Mouse (Mus musculus) frontal cortex, adult 2 months (tissue): ENCODE results near the gene Gas2l3. TPM values are rescaled to one million over a fixed set of nuclear protein-coding genes. Genes with fewer than 3 reads are reported as not detected.

Experiments
- DNase-seq, 2 experiments: peaks; one replicate each; pipeline ENCODE4 v3.0.0; 2022; ENCODE audit warnings: low spot score in 1 of 2; ENCODE audit errors: extremely low spot score in 1 of 2
- polyA plus RNA-seq: library from polyadenylated mRNA; depleted of rRNA; stranded (reverse); fragments of >200 nt; gene quantifications from 2 replicates; pipeline ENCODE4 v1.2.3, GENCODE M21; 2012; rRNA removed

The Gas2l3 gene
- 1.4 and 1.7 TPM in 2 replicates for polyA plus RNA-seq

DNA sequence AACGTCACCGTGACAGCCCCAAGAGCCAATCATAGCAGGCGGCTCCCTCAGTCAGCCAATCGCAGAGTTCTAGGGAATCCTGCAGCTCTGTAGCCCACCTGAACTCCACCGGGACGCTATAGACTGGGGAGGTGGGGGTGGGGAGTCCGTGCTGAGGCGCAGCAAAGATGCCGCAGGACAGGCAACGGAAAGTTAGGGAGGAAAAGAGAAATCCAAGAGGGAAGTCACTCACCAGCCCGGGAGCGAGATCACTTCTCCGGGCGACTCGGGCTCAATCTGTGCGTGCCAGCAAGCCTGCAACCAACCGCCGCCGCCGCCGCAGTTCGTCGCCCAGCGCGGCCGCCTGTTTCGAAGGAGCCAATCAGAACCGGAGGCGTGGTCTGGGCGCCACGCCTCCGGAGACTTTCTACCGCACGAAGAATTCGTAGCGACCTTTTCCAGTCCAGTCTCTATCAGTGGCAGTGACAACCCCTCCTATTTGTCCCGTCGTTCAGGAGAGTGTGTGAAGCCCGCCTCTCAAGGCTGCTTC lies at the start of gene Gas2l3:
Gene Gas2l3 (minus strand): TSS at position 345 of the 529 bp plus-strand sequence.
- peak; percentile 55 to 85 for DNase-seq

DNA sequence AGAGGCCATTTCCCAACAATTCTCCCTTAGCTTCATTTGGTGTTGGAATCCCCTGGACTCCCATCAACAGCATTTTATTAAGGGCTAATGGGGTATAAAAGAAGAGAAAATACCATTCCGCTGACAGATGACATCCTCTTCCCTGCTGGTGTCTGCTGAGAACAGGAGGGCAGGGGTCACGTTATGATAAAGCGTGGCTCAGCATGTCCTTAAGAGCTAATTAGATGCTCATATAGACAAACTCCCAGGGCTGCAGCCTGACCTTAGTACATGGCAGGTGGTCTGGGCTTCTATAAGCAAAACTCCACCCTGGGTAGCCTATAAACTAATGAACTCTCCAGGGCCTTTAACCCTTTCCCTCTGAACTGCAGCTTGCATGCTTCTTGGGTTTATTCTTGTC lies 47.6 kb upstream of the Gas2l3 start:
- DNase-seq = no peak

DNA sequence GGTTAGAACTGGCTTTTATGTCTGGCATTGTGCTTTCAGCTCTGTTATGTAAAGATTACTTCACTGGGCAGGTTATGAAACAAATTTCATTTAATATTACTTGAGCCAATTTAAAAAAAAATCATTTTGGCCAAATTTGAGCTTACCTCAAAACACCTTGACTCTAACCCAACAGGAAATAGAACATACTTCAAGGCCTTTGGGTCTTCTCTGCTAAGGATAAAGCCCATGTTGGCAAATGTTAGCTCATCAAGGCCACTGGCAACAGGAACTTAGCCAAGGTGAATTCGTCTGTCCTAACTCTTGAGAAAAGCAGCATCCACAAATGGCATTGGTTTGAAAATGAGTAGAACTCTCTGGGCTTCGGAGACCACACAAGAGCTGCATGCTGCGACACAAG lies 46.5 kb upstream of the Gas2l3 start:
- no peak for DNase-seq

DNA sequence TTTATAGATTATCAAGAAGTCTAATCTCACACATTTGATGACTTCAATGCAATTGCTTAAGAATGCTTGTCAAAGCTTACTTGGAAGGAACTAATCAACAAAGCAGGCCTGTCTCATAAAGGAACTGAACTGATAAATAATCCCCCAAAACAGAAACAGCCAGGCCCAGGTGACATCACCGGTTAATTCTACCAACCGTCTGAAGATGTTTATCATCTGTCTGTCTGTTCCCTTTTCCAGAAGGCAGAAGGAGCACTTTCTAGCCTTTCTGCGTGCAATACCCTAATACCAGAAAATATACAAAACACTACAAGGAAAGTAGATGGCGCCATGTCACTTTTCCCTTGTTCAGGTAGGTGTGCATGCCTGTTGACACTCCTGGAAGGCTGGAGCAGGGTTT lies 45.7 kb upstream of the Gas2l3 start:
- DNase-seq = no peak

DNA sequence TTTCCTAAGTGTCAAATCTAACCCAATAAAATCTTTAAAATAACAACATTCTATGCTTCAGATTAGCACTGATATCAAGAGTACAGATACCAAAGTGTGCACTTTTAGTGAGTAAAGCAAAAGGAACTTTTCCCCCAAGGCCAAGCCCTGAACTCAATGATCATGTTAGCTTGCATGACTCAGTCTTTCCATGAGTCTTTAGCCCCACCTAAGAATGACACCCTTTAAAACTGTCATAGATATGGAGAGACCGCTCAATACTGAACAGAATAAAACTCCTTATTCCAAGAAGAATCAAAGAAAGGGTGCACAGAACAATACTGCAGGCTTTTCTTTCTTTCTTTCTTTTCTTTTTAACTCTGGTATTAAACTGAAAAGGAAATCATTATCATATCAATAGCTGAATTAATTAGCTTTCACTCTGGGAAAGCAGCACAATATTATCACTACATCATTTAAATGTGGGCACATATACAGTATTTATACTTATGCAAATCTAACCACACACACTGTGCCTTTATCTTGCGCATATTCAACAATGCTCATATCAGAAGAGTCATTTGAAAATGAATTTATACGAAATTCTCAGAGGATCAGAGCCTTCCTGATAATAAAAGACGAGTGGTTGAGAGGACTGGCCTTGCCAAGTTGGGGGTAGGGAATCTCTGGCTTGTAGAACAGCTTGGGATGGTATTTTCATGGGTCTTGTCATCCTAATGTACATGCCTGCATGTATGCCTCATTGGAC lies 43.4 kb upstream of the Gas2l3 start:
- no peak for DNase-seq

DNA sequence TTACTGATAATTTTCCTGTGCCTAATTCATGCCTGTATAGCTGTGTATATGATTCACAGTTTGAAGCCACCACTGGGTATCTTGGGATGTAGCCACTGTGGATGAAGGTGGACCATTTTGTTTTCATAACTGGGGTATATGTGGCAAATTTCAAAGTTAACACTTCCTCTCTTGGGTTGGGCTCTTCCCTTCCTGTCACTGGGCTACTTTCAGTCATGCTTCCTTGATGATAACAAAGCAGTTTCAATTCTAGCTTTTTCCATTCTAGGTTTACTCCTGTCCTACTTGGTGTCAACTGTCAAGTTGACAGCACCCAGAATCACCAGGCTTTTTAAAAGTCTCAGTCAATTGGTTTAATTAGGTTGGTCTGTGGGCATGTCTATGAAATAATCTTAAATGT lies 41.1 kb upstream of the Gas2l3 start:
- no peak for DNase-seq

DNA sequence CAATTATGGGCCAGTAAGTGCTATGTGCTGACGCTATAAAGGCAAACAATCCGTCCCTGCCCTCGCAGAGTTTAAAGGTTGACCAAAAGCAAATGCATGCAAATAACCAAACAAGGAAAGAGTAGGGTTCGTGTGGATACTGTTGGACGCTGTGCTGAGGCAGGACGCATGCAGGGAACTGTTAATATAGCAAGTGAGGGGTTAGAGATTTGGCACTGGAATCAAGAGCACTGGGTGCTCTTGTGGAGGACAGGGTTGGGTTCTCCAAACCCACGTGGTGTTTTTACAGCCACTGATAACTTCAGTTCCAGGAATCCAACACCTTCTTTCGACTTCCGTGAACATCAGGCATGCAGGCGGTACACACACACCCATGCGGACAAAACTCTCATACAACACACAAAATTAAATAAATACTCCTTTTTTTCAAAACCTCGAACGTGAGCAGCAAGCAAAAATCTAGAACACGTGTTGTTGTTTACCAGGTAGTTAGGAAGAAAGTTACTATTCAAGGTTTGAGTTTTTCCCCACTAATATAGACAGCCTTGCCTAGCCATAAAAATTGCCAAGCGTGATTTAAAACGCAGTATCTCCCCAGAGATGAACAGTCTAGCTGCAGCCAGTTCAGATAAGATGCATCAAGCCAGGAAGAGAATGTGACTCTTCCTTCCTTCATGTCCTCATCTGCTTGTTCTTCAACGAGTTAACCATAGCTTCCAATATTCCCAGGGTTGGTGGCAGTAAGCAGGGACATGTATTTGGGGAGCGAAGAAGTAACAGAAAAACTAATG lies 40.2 kb upstream of the Gas2l3 start:
- no peak for DNase-seq

DNA sequence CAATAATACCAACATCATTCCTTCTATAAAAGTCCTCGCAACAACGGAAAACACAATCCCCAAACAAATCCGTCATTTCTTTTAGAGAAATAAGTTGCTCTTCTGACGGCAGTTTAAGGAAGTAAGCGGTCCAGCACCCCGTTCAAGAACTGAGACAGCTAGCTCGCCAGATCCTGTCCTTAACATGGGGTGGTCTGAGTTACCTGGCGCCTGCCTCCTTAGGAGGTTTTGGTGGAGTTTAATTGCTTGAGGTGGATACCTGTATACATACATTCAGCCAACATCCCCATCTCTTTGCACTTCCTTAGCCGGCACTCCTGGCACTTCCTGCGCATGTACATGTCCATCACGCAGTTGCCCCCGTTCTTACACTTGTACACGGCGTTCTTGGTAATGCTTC lies 39.3 kb upstream of the Gas2l3 start:
- no peak for DNase-seq

DNA sequence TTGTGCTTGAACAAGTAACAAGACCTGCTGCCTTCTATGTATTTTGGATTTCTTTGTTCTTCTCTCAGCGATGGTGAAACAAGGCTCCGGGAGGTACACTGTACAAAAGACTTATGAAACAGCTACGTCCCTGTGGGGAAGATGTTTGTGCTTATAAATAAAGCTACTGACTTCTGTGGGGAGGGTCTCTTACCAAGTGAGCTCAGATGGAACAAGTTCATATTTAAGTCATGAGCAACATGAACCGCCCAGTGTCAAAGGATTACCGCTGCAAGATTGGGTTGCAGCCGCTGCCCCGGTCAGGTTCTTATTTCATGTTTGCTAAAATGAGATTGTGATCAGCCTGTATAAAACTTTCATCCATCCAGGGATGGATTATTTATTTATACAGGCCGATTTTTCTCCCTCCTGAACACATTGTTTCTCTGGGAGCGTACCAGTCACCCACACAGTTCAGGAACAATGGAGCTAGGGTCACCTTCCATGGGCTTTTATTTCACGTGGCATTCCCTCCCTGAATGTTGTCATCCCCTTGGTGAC lies 38.4 kb upstream of the Gas2l3 start:
- DNase-seq = no peak

DNA sequence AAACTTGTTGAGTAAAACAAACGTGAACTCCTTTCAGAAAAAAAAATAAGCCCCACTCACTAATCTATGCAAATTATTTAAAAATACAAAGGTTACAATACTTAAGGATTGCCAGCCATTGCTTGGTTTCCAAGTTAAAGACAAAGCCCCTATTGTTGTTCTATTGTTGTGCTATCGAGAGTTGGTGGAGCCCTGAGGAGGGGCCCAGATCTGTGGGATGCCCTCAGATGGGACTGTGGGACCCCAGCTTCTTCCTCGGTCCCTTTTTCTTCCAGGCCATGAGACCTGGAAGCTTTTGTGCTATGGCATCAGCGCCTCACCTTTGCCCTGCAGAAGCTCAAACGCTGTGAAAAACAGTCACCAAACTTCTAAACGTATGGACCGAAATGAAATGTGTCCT lies 37.9 kb upstream of the Gas2l3 start:
- DNase-seq = no peak

DNA sequence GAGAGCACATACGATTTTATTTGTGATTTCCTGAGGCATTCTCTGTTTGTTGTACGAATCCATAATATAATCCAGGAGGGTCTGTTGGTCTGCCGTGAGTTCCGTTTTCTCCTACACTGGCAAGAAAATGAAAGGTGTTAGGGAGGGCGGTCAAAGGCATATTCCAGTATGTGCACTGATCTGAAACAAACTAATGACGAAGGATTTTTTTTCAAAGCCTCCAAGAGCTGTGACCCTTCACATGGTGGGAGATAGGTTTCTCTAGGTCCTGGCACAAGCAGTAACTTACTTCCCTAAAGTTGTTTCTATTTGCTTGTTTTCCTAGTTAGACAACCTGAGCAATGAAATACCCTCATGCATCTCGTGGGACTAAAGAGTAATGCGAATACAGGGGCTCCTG lies 35.0 kb upstream of the Gas2l3 start:
- no peak for DNase-seq

DNA sequence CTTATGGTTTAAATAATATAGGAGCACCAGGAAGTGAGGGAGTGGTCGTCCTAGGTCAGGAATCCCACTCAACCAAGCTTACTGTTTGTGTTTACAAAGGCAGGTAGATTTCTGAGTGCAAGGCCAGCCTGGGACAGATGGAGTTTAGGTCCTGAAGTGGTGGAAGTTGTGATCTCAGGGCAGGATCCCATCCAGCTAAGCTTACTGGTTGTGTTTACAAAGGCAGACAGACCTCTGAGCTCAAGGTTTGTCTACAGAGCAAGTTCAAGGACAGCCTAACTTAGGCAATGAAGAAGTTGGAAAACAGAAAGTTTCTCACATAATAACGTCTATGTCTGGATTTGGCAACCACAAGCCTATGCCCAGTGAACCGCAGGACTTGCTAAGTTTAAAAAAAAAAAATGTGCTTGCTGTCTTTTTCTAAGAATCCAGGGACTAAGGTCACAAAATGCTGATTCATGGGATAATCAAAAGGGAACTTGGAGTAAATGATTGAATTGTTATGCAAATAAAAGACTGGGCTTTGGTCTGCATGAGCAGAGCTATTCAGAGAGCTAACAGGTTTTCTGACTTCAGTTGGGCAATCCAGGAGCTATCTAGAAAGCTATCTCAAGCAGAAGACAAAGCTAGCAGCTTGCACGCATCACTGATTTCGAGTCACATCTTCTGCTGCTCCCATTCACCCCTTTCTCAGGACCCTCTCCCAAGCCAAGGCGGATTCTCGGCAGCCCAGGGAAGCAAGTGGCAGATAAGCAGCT lies 27.0 kb upstream of the Gas2l3 start:
- DNase-seq = no peak

DNA sequence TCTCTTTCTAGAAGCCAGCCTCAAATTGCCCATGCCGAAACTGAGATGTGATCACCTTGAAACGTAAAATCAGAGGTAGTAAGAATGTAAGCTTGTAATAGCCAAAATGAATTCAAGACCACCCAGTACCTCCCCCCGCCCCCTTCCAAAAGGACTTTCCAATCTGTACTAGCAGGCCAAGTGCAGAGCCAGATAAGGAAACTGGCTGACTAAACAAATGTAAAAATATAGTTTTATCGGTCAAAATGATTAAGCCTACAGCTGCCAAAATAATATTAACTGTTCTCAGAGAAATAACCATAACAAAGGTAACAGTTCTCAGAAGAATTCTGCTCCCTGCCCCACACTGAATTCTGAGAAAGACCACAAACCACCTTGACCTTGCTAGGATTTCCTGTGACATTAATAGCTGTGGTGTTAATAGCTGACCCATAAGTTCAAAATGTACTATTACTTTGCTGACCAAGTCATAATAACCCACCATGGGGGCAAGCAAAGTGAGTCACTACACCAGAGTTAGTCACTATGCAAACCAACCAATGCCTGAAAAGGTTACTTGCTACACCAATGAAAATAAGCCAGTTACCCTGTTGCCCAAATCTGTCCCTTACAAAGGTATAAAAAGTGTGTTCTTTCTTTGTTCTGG lies 21.1 kb upstream of the Gas2l3 start:
- no peak for DNase-seq

DNA sequence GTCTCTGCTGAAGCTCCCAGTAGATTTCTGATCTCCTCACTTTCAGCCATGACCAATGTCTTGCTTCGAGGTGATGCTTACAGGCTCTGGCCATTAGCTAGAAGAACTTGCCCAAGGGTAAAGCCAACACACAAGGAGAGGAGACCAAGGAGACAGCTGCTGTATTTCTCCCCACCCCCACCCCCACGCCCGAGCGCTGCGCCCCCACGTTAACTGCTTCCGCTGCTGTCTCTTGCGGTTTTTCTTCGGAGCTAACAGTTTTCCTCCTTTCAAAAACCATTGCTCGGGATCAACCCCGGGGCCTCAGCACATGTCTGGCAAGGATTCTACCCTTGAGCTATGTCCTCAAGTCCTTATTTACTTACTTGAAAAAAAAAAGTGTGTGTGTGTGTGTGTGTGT lies 19.1 kb upstream of the Gas2l3 start:
- DNase-seq = no peak

DNA sequence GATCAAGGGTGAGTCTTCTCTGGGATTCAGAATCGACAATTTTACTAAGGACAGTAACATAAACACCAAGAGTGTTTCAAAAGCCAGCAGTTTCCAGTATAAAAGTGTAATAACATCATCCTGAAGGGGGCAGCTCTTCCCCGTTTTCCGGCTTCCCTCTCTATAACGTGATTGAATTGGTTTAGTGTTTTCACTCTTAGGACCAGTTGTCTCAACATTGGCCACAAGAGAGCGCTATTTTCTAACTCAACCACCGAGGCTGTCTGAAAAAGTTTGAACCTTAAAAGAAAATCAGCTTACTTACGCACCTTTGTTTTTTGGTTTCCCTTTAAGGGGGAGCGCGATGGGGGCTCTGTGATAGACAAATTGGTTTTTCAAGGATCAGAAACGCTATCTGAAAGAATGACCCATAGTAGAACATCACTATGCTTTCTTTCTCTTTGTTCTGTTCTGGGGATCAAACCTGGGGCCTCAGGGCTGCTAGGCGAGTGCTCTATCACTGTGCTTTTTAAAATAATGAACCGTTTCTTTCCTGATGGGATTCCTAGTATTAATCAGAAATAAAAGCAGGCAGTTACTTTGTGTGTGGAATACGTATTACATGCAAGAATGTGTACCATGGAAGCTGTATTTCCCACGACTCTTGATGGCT lies 18.2 kb upstream of the Gas2l3 start:
- peak; percentile 75 to 96 for DNase-seq

DNA sequence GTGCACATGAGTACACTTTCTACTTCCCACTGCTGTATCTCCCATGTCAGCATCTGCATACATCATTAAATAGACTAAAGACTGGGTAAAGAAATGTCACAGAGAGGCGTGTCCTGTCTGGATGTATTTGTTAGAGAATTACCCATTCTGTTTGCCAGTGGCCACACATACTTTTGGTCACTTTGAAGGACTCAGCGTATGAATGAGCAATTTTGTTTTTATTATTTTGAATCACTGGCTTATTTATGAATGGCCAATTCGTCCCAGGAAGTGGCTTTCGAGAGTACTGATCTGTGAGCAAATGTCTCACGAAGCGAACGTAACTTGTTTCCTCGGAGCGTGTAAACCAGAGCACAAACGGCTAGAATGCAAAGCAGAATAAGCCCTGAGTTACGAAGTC lies 17.2 kb upstream of the Gas2l3 start:
- DNase-seq = no peak

DNA sequence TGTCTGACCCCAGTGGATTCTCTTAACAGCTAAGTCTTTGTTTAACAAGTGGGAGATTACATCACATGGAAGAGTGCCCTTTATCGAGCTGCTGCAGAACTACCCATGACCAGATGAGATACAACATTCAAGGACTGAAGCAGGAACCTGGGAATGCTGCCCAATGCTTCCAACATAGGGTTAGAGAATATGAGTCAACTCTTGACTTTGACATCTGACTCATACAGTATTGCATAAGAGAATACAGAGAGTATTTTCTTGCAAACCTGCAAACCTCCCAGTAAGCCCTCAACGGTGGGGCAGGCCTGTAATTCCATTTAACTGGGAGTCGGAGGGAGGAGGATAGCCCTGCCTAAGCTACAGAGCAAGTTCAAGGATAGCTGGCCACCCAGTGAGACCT lies 15.0 kb upstream of the Gas2l3 start:
- DNase-seq = no peak

DNA sequence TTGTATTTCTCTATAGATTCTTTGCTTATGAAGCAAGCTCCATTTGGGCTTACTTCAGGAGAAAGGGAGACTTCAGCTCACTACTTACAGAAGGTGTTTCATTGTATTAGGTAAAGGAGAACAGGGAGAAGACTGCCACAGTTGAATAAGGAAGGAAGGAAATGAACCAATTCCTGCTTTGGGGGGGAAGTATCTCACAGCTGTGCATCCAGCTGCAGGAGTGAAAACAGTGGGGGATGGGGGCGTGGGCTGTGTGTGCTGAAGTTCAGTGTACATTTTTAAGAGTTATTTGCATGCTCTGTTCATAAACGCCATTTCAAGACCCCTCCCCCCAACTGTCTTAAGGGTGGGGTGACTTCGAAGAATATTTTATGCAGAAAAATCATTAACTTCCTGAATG lies 10.0 kb upstream of the Gas2l3 start:
- DNase-seq = no peak

DNA sequence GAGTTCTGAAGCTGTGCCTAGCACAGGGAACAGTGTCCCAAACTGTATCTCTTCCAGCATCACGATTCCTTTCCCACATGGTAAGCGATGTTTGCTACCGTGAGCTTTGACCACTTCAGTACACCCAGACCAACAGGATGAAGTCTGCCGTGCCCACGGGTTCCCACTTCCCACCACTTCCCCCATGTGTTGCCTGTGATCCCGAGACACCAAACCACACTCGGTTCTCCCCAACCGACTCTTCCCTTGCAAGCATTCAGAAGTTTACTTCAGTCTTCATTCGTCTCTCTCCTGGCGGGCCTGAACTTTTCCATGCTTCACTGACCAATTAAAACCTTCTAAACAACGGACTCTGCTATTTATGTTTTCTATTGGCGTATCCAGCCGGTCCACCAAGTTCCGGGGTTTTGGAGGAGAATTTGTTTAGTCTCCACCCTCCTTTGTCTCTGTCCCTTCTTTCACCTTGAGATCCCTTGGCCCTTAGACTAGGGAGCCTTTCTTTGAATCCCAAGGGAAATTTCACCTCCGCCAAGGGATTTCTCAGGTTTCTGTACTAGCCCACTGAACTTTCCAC lies 9.4 kb upstream of the Gas2l3 start:
- DNase-seq = no peak

DNA sequence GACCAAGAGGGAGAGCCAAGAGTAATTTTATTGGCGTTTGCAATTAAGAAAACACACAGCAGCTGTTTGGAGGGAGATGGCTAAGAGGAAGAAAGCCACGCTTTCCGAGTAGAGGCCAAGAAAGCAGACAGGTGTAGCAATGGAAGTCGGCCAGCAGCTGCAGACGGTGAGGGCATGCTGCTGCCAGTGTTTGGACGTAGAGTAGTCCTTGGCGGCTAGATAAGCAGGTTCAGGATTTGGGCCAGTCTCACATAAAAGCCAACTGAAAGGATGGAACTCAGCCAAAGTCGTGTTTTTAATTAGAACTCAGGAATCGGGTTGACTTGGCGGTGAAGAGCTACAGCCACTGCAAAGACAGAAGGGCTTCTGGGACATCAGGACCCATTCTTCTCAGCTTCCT lies 6.6 kb upstream of the Gas2l3 start:
- DNase-seq = no peak
